Mouse (Mus musculus) left cerebral cortex, postnatal 25 days (tissue): Measurements from ENCODE around the gene Gm10436. TPM values are rescaled to one million over a fixed set of nuclear protein-coding genes. Genes with fewer than 3 reads are reported as not detected.
"Not testable (repeated sequence)": the region's sequence is repeated elsewhere in the genome, so short reads cannot be mapped to it uniquely, and the experiment has no call there.

Source experiments
- DNase-seq, 2 experiments: peaks; one replicate each; pipeline ENCODE4 v3.0.0; 2022; ENCODE audit warnings: low spot score in 2 of 2, mixed read lengths in 1 of 2
- intact Hi-C: fragments of 180-260 bp; cut with DNase I; formaldehyde crosslinking; loops from one replicate; pipeline ENCODE4 v1.15.1; 2025
- total RNA-seq, 2 experiments: library from RNA; stranded (reverse); gene quantifications; 2 replicates each; pipeline ENCODE4 v1.2.3; 2021

The Gm10436 gene
- not detected for total RNA-seq

- intact Hi-C loops, DNase-seq: not testable (repeated sequence)
Observed at GRCm38 (mm10) chr12:88182008-88182407, at the start of gene Gm10436. Gene Gm10436, minus strand, starts transcription at chr12:88182108.

- no peak for DNase-seq
- intact Hi-C loops: no loop called here
Observed at GRCm38 (mm10) chr12:88219445-88219844, 37.5 kb upstream of the Gm10436 start.

GRCm38 (mm10) chr12:88218059-88218458 lies 36.2 kb upstream of the Gm10436 start:
- intact Hi-C loops, DNase-seq: not testable (repeated sequence)

DNA sequence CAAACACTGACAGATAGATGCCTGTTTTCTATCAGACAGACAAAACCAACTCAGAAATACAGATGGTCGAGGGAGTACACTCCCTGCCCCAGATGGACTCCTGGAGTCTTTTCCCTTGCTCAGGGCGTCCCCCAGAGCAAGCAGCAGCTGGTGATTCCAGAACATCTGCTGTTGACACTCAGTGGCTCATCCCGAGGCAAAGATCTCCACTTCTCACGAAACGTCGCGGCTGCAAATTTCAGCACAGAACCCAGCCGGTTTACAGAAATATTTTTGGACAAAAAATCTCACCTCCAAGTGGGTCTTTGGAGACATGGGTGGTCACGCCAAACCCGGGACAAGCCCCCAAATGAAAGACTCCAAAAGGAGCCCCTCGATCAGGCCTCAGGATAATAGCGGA lies 32.7 kb upstream of the Gm10436 start:
- no peak for DNase-seq
- intact Hi-C loops: no loop called here

DNA sequence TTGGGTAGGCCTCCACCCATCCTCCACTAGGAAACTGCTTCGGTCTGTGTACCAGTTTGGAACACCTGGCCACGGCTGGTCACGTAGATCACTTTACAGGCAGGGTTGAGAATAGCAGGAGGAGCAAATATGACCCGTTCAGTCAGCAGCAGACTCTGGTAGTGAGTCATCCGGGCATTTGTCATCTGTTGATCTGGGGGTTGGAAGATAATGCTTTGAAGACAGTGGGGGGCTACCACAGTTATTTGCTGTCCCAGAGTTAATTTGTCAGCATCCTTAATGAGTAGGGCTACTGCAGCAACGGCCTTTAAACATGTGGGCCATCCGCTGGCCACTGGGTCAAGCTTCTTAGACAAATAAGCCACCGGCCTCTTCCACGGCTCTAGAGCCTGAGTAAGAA lies 29.6 kb upstream of the Gm10436 start:
- intact Hi-C loops, DNase-seq: not testable (repeated sequence)

- no peak for DNase-seq
- intact Hi-C loops: no loop called here
Observed at GRCm38 (mm10) chr12:88202856-88203255, 20.9 kb upstream of the Gm10436 start.

Other genes starting within 250 kb of the Gm10436 start
- gene Gm2042, start 228.0 kb downstream of the Gm10436 start, total RNA-seq: not detected
- gene Gm2075, start 170.3 kb downstream of the Gm10436 start, total RNA-seq: not detected
- gene Gm6803, start 163.3 kb downstream of the Gm10436 start, total RNA-seq: not detected
- not detected for gene Gm2056, start 155.1 kb downstream of the Gm10436 start, total RNA-seq
- gene Gm16368, start 98.4 kb downstream of the Gm10436 start, total RNA-seq: not detected
- gene Gm8332, start 68.0 kb upstream of the Gm10436 start, total RNA-seq: not detected
- not detected for gene Gm5662, start 92.4 kb upstream of the Gm10436 start, total RNA-seq
- gene Gm5039, start 141.9 kb upstream of the Gm10436 start, total RNA-seq: not detected
- 10 to 100 TPM; 28.6 to 32.9 TPM for gene Adck1, start 178.4 kb upstream of the Gm10436 start, total RNA-seq